Mouse (Mus musculus) stomach, embryonic 16.5 days (tissue): ENCODE measurements around the gene Syt2. TPM values are rescaled to one million over a fixed set of nuclear protein-coding genes. Genes with fewer than 3 reads are reported as not detected.
A peak's percentile ranks its signal among the peaks of the same experiment; 100 is the strongest.

Experiments used
- ATAC-seq: fragments of 200-750 bp; cut with Nextera tagmentation; 2 replicates; pipeline ENCODE4 v1.8.0; 2017; ENCODE audit warnings: moderate number of reproducible peaks, moderate TSS enrichment; ENCODE audit not compliant: insufficient read depth, low FRiP score
- H3K27ac ChIP-seq: fragments of 300-500 bp; sonication (generic); 2 replicates; pipeline ENCODE4 v1.5.1; 2014; ENCODE audit warnings: low read length
- H3K27me3 ChIP-seq: fragments of 300-500 bp; sonication (generic); 2 replicates; pipeline ENCODE4 v1.6.1; 2014; ENCODE audit warnings: low read length, control low read depth, mixed read lengths; ENCODE audit not compliant: control insufficient read depth, insufficient read depth
- H3K36me3 ChIP-seq: fragments of 300-500 bp; sonication (generic); 2 replicates; pipeline ENCODE4 v1.6.1; 2014; ENCODE audit warnings: low read length; ENCODE audit not compliant: control insufficient read depth, insufficient read depth
- H3K4me1 ChIP-seq: fragments of 300-500 bp; sonication (generic); 2 replicates; pipeline ENCODE4 v1.6.1; 2014; ENCODE audit warnings: low read length, control low read depth, mixed read lengths; ENCODE audit not compliant: control insufficient read depth, insufficient read depth
- H3K4me2 ChIP-seq: fragments of 300-500 bp; sonication (generic); 2 replicates; pipeline ENCODE4 v1.6.1; 2014; ENCODE audit warnings: low read depth, low read length, mixed read lengths
- H3K4me3 ChIP-seq: fragments of 300-500 bp; sonication (generic); replicated peaks from 2 replicates; pipeline ENCODE4 v1.5.1; 2014; ENCODE audit warnings: mild to moderate bottlenecking, low read length
- H3K9ac ChIP-seq: fragments of 300-500 bp; sonication (generic); 2 replicates; pipeline ENCODE4 v1.6.1; 2014; ENCODE audit warnings: low read length
- H3K9me3 ChIP-seq: fragments of 300-500 bp; sonication (generic); replicated peaks from 2 replicates; pipeline ENCODE4 v1.6.1; 2016; ENCODE audit warnings: low read length, control low read depth; ENCODE audit not compliant: control insufficient read depth
- WGBS: fragments of 180-500 bp; shearing (Covaris S2); extraction: QIAGEN DNeasy Blood & Tissue Kit; methylation state at CpG from one replicate; pipeline ENCODE4 v1.1.7; 2014; 5-methylcytosine and 5-hydroxymethylcytosine counted together
- polyA plus RNA-seq: library from polyadenylated mRNA; unstranded; fragments of >200 nt; fragmentation: Nextera tagmentation; extraction: Ambion mirVana; gene quantifications from 2 replicates; pipeline ENCODE4 v1.2.1, GENCODE M21; 2015

The Syt2 gene
- polyA plus RNA-seq, 1 experiment from 2014 or later, result 2.6 TPM

- Histone ChIP-seq H3K4me3 (no peak overlapping the region), H3K9ac (no peak overlapping the region), H3K9me3 (peaks cover 5% of the 10 kb centered on the region; the same call in 1 of the 2 replicates), H3K36me3 (no peaks in the 10 kb centered on the region), H3K27me3 (no peaks in the 10 kb centered on the region), H3K4me1 (no peaks in the 10 kb centered on the region), H3K27ac (peak overlapping the region; percentile 33), H3K4me2 (no peak overlapping the region)
- peak; percentile 76; the same call in 1 of the 2 replicates for ATAC-seq
- 62% methylated on average over 5 of the region's 5 CpGs for WGBS
Measured at GRCm38 (mm10) chr1:134733659-134734058, 87.2 kb downstream of the Syt2 start.

GRCm38 (mm10) chr1:134737463-134737862 is 91.0 kb downstream of the Syt2 start:
- 63% methylated on average over 9 of the region's 9 CpGs for whole genome bisulfite sequencing
- peaks cover 7% of the 10 kb centered on the region; the same call in 1 of the 2 replicates for H3K4me1 ChIP-seq
- H3K4me3 ChIP-seq, result no peak overlapping the region
- no peak overlapping the region for H3K27ac ChIP-seq
- H3K27me3 ChIP-seq, result no peaks in the 10 kb centered on the region
- H3K36me3 ChIP-seq, result no peaks in the 10 kb centered on the region
- no peak; the same call in 1 of the 2 replicates for ATAC-seq
- H3K9me3 ChIP-seq, result peaks cover 2% of the 10 kb centered on the region; the same call in 1 of the 2 replicates
- H3K4me2 ChIP-seq, result no peak overlapping the region
- H3K9ac ChIP-seq, result no peak overlapping the region

GRCm38 (mm10) chr1:134741433-134741832 is 95.0 kb downstream of the Syt2 start:
- Histone ChIP-seq H3K27ac (peak overlapping the region; percentile 60), H3K9ac (no peak overlapping the region), H3K9me3 (no peaks in the 10 kb centered on the region), H3K36me3 (no peaks in the 10 kb centered on the region), H3K27me3 (no peaks in the 10 kb centered on the region), H3K4me1 (peaks cover 10% of the 10 kb centered on the region; the same call in 1 of the 2 replicates), H3K4me3 (no peak overlapping the region), H3K4me2 (no peak overlapping the region)
- ATAC-seq, result no peak
- WGBS, result 72% methylated on average over 6 of the region's 6 CpGs

GRCm38 (mm10) chr1:134741946-134742661 is 95.6 kb downstream of the Syt2 start:
- H3K27me3 ChIP-seq, result no peaks in the 10 kb centered on the region
- no peak overlapping the region for H3K4me2 ChIP-seq
- H3K27ac ChIP-seq, result peak overlapping the region; percentile 60
- H3K9me3 ChIP-seq, result no peaks in the 10 kb centered on the region
- 63% methylated on average over 7 of the region's 7 CpGs for WGBS
- peak; percentile 67; the same call in 1 of the 2 replicates for ATAC-seq
- H3K36me3 ChIP-seq, result no peaks in the 10 kb centered on the region
- no peak overlapping the region for H3K9ac ChIP-seq
- H3K4me3 ChIP-seq, result no peak overlapping the region
- peaks cover 16% of the 10 kb centered on the region; the same call in 1 of the 2 replicates for H3K4me1 ChIP-seq

GRCm38 (mm10) chr1:134745648-134746047 is 99.2 kb downstream of the Syt2 start:
- H3K4me1 ChIP-seq, result peaks cover 28% of the 10 kb centered on the region
- no peak overlapping the region for H3K4me2 ChIP-seq
- 62% methylated on average over 4 of the region's 6 CpGs for WGBS
- no peak overlapping the region for H3K27ac ChIP-seq
- ATAC-seq, result no peak
- H3K9ac ChIP-seq, result no peak overlapping the region
- no peaks in the 10 kb centered on the region for H3K27me3 ChIP-seq
- H3K36me3 ChIP-seq, result no peaks in the 10 kb centered on the region
- no peak overlapping the region for H3K4me3 ChIP-seq
- H3K9me3 ChIP-seq, result no peaks in the 10 kb centered on the region

GRCm38 (mm10) chr1:134747236-134748174 is 101.0 kb downstream of the Syt2 start:
- no peak for ATAC-seq
- H3K36me3 ChIP-seq, result no peaks in the 10 kb centered on the region
- H3K27ac ChIP-seq, result no peak overlapping the region
- H3K4me1 ChIP-seq, result peaks cover 37% of the 10 kb centered on the region
- H3K4me2 ChIP-seq, result peak overlapping the region; percentile 29; the same call in 1 of the 2 replicates
- no peak overlapping the region for H3K9ac ChIP-seq
- H3K9me3 ChIP-seq, result no peaks in the 10 kb centered on the region
- H3K27me3 ChIP-seq, result no peaks in the 10 kb centered on the region
- 23% methylated on average over 23 of the region's 23 CpGs for WGBS
- H3K4me3 ChIP-seq, result no peak overlapping the region

- Histone ChIP-seq H3K27me3 (no peaks in the 10 kb centered on the region), H3K27ac (peak overlapping the region; percentile 28), H3K4me2 (no peak overlapping the region), H3K9ac (peak overlapping the region; percentile 8; the same call in 1 of the 2 replicates), H3K4me1 (peaks cover 59% of the 10 kb centered on the region), H3K36me3 (no peaks in the 10 kb centered on the region), H3K4me3 (no peak overlapping the region), H3K9me3 (no peaks in the 10 kb centered on the region)
- WGBS, result 40% methylated on average over 7 of the region's 7 CpGs
- ATAC-seq, result peak; percentile 59; the same call in 1 of the 2 replicates
Measured at GRCm38 (mm10) chr1:134749889-134750288, 103.4 kb downstream of the Syt2 start.

- H3K9ac ChIP-seq, result peak overlapping the region; percentile 52
- H3K27ac ChIP-seq, result peak overlapping the region; percentile 91
- H3K36me3 ChIP-seq, result no peaks in the 10 kb centered on the region
- no peaks in the 10 kb centered on the region for H3K9me3 ChIP-seq
- H3K4me3 ChIP-seq, result no peak overlapping the region
- WGBS, result 76% methylated on average over 5 of the region's 5 CpGs
- peaks cover 71% of the 10 kb centered on the region for H3K4me1 ChIP-seq
- ATAC-seq, result no peak
- no peaks in the 10 kb centered on the region for H3K27me3 ChIP-seq
- no peak overlapping the region for H3K4me2 ChIP-seq
Measured at GRCm38 (mm10) chr1:134752447-134752846, 106.0 kb downstream of the Syt2 start.
